Mouse (Mus musculus) MEL (cell line): ENCODE measurements around the gene Tmed8. TPM values are rescaled to one million over a fixed set of nuclear protein-coding genes. Genes with fewer than 3 reads are reported as not detected.

Experiments
- DNase-seq: peaks from one replicate; pipeline ENCODE4 v3.0.0; 2011; ENCODE audit warnings: low read depth, low spot score
- H3K27ac ChIP-seq: 2 replicates; pipeline ENCODE4 v1.5.1; 2012; ENCODE audit warnings: low read depth, mild to moderate bottlenecking, control low read depth, low read length, moderate library complexity; ENCODE audit not compliant: control insufficient read depth
- H3K27me3 ChIP-seq, 2 experiments: fragments of 150-350 bp in 1 of 2; sonication (generic) in 1 of 2; 2 replicates each; pipeline ENCODE4 v1.6.1; 2012; ENCODE audit warnings: low read length in 2 of 2, mild to moderate bottlenecking in 2 of 2, improper control_type of control experiment in 1 of 2, moderate library complexity in 1 of 2; ENCODE audit not compliant: insufficient read depth in 2 of 2, control insufficient read depth in 1 of 2
- H3K36me3 ChIP-seq, 2 experiments: 2 replicates each; pipeline ENCODE4 v1.6.1; 2012 to 2014; ENCODE audit warnings: low read length in 2 of 2, improper control_type of control experiment in 1 of 2, inconsistent platforms in 1 of 2, mild to moderate bottlenecking in 1 of 2; ENCODE audit not compliant: insufficient read depth in 2 of 2, control insufficient read depth in 1 of 2
- H3K4me1 ChIP-seq, 2 experiments: fragments of 150-350 bp in 1 of 2; sonication (generic) in 1 of 2; 2 replicates each; pipeline ENCODE4 v1.6.1; 2012; ENCODE audit warnings: low read length in 2 of 2, improper control_type of control experiment in 1 of 2, mild to moderate bottlenecking in 1 of 2; ENCODE audit not compliant: insufficient read depth in 2 of 2, control insufficient read depth in 1 of 2
- H3K4me3 ChIP-seq, 2 experiments: fragments of 150-350 bp in 1 of 2; sonication (generic) in 1 of 2; 2 replicates each; pipeline ENCODE4 v1.5.1; 2012; ENCODE audit warnings: low read depth in 2 of 2, low read length in 2 of 2, mild to moderate bottlenecking in 2 of 2, moderate library complexity in 2 of 2, control low read depth in 1 of 2, improper control_type of control experiment in 1 of 2; ENCODE audit not compliant: control insufficient read depth in 1 of 2, insufficient read depth in 1 of 2
- H3K79me2 ChIP-seq: 2 replicates; pipeline ENCODE4 v1.6.1; 2012; ENCODE audit warnings: mild to moderate bottlenecking, low read length, moderate library complexity; ENCODE audit not compliant: control insufficient read depth, poor library complexity, insufficient read depth
- H3K9ac ChIP-seq: 2 replicates; pipeline ENCODE4 v1.6.1; 2012; ENCODE audit warnings: low read depth, mild to moderate bottlenecking, control low read depth, low read length, moderate library complexity; ENCODE audit not compliant: control insufficient read depth, poor library complexity, severe bottlenecking
- H3K9me3 ChIP-seq: fragments of 150-350 bp; sonication (generic); replicated peaks from 2 replicates; pipeline ENCODE4 v1.6.1; 2012; ENCODE audit warnings: mild to moderate bottlenecking, low read length, improper control_type of control experiment, moderate library complexity; ENCODE audit not compliant: insufficient read depth
- BHLHE40 ChIP-seq: IDR thresholded peaks from 2 replicates; pipeline ENCODE4 v1.6.1; 2012; ENCODE audit warnings: low read depth, mild to moderate bottlenecking, inconsistent platforms, low read length, improper control_type of control experiment, borderline replicate concordance
- EP300 ChIP-seq, 2 experiments: IDR thresholded peaks; 2 replicates each; pipeline ENCODE4 v1.6.1; 2011; ENCODE audit warnings: improper control_type of control experiment in 2 of 2, low read length in 2 of 2, low read depth in 1 of 2, mild to moderate bottlenecking in 1 of 2
- ETS1 ChIP-seq: IDR thresholded peaks from 2 replicates; pipeline ENCODE4 v1.6.1; 2012; ENCODE audit warnings: low read depth, mild to moderate bottlenecking, inconsistent platforms, low read length, improper control_type of control experiment, moderate library complexity
- GATA1 ChIP-seq: IDR thresholded peaks from 2 replicates; pipeline ENCODE4 v1.6.1; 2011; ENCODE audit warnings: low read depth, low read length, improper control_type of control experiment
- JUND ChIP-seq: IDR thresholded peaks from 2 replicates; pipeline ENCODE4 v1.6.1; 2011; ENCODE audit warnings: low read depth, mild to moderate bottlenecking, improper control_type of control experiment, low read length
- KAT2A ChIP-seq: conservative IDR thresholded peaks from 2 replicates; pipeline ENCODE4 v1.6.1; 2012; ENCODE audit warnings: low read depth, low read length, improper control_type of control experiment, inconsistent platforms
- MAFK ChIP-seq: IDR thresholded peaks from 2 replicates; pipeline ENCODE4 v1.6.1; 2011; ENCODE audit warnings: low read depth, mild to moderate bottlenecking, low read length, improper control_type of control experiment, borderline replicate concordance
- MEF2A ChIP-seq: IDR thresholded peaks from 2 replicates; pipeline ENCODE4 v1.6.1; 2014; ENCODE audit warnings: low read depth, mild to moderate bottlenecking, inconsistent platforms, low read length, improper control_type of control experiment; ENCODE audit not compliant: poor library complexity, insufficient replicate concordance, severe bottlenecking; ENCODE audit errors: extremely low read depth
- MXI1 ChIP-seq: IDR thresholded peaks from 2 replicates; pipeline ENCODE4 v1.6.1; 2011; ENCODE audit warnings: mild to moderate bottlenecking, low read depth, low read length, improper control_type of control experiment
- MYB ChIP-seq: IDR thresholded peaks from 2 replicates; pipeline ENCODE4 v1.6.1; 2011; ENCODE audit warnings: mild to moderate bottlenecking, low read depth, low read length, improper control_type of control experiment
- MYC ChIP-seq: IDR thresholded peaks from 2 replicates; pipeline ENCODE4 v1.6.1; 2011; ENCODE audit warnings: low read depth, mild to moderate bottlenecking, low read length, improper control_type of control experiment, moderate library complexity
- POLR2AphosphoS2 ChIP-seq: IDR thresholded peaks from 2 replicates; pipeline ENCODE4 v1.6.1; 2011; ENCODE audit warnings: low read length, improper control_type of control experiment
- RCOR1 ChIP-seq: IDR thresholded peaks from 2 replicates; pipeline ENCODE4 v1.6.1; 2012; ENCODE audit warnings: low read depth, mild to moderate bottlenecking, inconsistent platforms, low read length, improper control_type of control experiment
- SIN3A ChIP-seq: IDR thresholded peaks from 2 replicates; pipeline ENCODE4 v1.6.1; 2012; ENCODE audit warnings: low read length, improper control_type of control experiment, inconsistent platforms
- TAL1 ChIP-seq: IDR thresholded peaks from 2 replicates; pipeline ENCODE4 v1.6.1; 2012; ENCODE audit warnings: mild to moderate bottlenecking, inconsistent platforms, low read length, moderate library complexity, mixed read lengths
- TCF12 ChIP-seq: IDR thresholded peaks from 2 replicates; pipeline ENCODE4 v1.6.1; 2014; ENCODE audit warnings: low read depth, mild to moderate bottlenecking, inconsistent platforms, low read length, improper control_type of control experiment, moderate library complexity
- USF1 ChIP-seq: IDR thresholded peaks from 2 replicates; pipeline ENCODE4 v1.6.1; 2014; ENCODE audit warnings: low read depth, mild to moderate bottlenecking, inconsistent platforms, low read length, improper control_type of control experiment, moderate library complexity
- polyA plus RNA-seq, 2 experiments: library from polyadenylated mRNA; stranded (reverse) in 1 of 2; unstranded in 1 of 2; fragments of >175 nt in 1 of 2; fragments of >200 nt in 1 of 2; gene quantifications; 2 replicates each; pipeline versions ENCODE4 v1.2.1 to v1.2.4; 2012; ENCODE audit warnings: low replicate concordance in 2 of 2, low read depth in 1 of 2; ENCODE audit not compliant: insufficient read length in 2 of 2, insufficient read depth in 1 of 2, missing spikeins in 1 of 2
- total RNA-seq: library from RNA; depleted of rRNA; stranded (reverse); fragments of 300-350 nt; gene quantifications from 2 replicates; pipeline ENCODE4 v1.2.3, GENCODE M21; 2012

Gene Tmed8
- total and polyA plus RNA-seq, 3 experiments, result 5.0 to 6.9 TPM; not detected in 1

DNA sequence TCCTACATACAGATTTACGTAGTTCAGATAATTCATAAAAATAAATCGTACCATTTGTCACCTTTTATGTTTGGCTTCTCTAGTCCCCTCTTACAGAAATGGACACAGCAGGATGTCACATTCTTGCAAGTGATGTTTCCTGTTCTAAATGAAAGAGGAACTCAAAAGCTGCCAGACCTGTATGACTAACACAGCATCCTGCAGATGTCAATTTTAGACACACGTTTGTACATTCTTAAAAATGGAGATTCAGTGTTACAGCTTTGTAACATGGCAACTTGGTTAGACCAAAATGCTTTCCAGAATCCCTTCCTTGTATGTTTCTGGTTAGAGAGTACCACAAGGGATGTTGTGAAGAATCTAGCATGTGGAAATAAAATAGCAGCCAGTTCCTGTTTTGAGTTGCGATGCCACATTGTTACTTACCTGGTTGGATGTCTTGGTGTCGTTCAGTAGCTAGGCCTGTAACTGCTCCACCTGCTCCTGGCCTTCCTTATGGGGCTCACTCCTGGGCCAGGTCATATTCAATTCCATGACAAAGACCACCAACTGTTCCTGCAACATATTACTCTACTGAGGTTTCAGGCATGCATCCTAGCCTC lies 36.7 kb upstream of the Tmed8 start:
- no peak overlapping the region for H3K4me3 ChIP-seq
- TF ChIP-seq ETS1, result no peak
- TF ChIP-seq EP300 (IDR thresholded peaks at IDR 0.05; ENCODE audit: low read depth in 1 of 2, low read length in 2 of 2), result peak in 1 of 2 experiments; percentile 30; a peak in 1 of 4 replicates
- 0 out of 2 replicates have a peak, but pooled peaks have one; percentile 21 for TF ChIP-seq MYC
- no peak for TF ChIP-seq POLR2AphosphoS2
- TF ChIP-seq, all 39 proteins: peak for 2
- Histone ChIP-seq H3K79me2 (no peaks in the 10 kb centered on the region), H3K27me3 (no peaks in the 10 kb centered on the region), H3K9me3 (no peaks in the 10 kb centered on the region), H3K36me3 (no peaks in the 10 kb centered on the region; a peak in 2 of 4 replicates), H3K9ac (no peak overlapping the region), H3K4me1 (peaks cover 0 to 3% of the 10 kb centered on the region in 2 experiments; a peak in 1 of 4 replicates), H3K27ac (no peak overlapping the region)
- peak; percentile 61 for DNase-seq

GRCm38 (mm10) chr12:87230379-87230895 lies 30.2 kb upstream of the Tmed8 start:
- Histone ChIP-seq H3K27ac (no peak overlapping the region), H3K4me3 (no peak overlapping the region)
- TF ChIP-seq MAFK, result 0 out of 2 replicates have a peak, but pooled peaks have one; percentile 30
- peak; percentile 63 for TF ChIP-seq TAL1
- TF ChIP-seq BHLHE40, result 0 out of 2 replicates have a peak, but pooled peaks have one; percentile 17
- no peak for TF ChIP-seq MYB
- TF ChIP-seq MXI1, result 0 out of 2 replicates have a peak, but pooled peaks have one; percentile 18
- TF ChIP-seq ETS1, result peak; percentile 65
- peak; percentile 92 for TF ChIP-seq TCF12
- no peak for TF ChIP-seq MEF2A
- TF ChIP-seq EP300 (IDR thresholded peaks at IDR 0.05; ENCODE audit: low read depth in 1 of 2, low read length in 2 of 2), result peak; percentile 81 to 87
- TF ChIP-seq SIN3A, result peak; percentile 49
- no peak for TF ChIP-seq KAT2A
- TF ChIP-seq JUND, result 0 out of 2 replicates have a peak, but pooled peaks have one; percentile 35
- peak; percentile 98 for TF ChIP-seq RCOR1
- peak; percentile 81 for TF ChIP-seq GATA1
- TF ChIP-seq USF1, result no peak
- TF ChIP-seq, all 39 proteins: peak for 11
- Histone ChIP-seq H3K9ac (no peak overlapping the region), H3K4me1 (peaks cover 2 to 12% of the 10 kb centered on the region in 2 experiments; a peak in 3 of 4 replicates), H3K79me2 (no peaks in the 10 kb centered on the region), H3K36me3 (peaks cover 0 to 7% of the 10 kb centered on the region in 2 experiments; a peak in 2 of 4 replicates), H3K27me3 (no peaks in the 10 kb centered on the region), H3K9me3 (no peaks in the 10 kb centered on the region)
- peak; percentile 62 for DNase-seq
